Mouse (Mus musculus) limb, embryonic 11.5 days (tissue): ENCODE measurements around the gene 4931428L18Rik. TPM values are rescaled to one million over a fixed set of nuclear protein-coding genes. Genes with fewer than 3 reads are reported as not detected.

ENCODE experiments used
- ATAC-seq: fragments of 200-750 bp; cut with Nextera tagmentation; 2 replicates; pipeline ENCODE4 v1.8.0; 2017; ENCODE audit warnings: low read depth; ENCODE audit not compliant: insufficient number of reproducible peaks, low FRiP score, low TSS enrichment
- DNase-seq: peaks from one replicate; pipeline ENCODE4 v3.0.0-alpha.2; 2015; ENCODE audit warnings: low spot score
- H3K27ac ChIP-seq: fragments of 300-500 bp; sonication (generic); replicated peaks from 2 replicates; pipeline ENCODE4 v1.5.1; 2014; ENCODE audit warnings: low read depth, mild to moderate bottlenecking, low read length
- H3K27me3 ChIP-seq: fragments of 300-500 bp; sonication (generic); 2 replicates; pipeline ENCODE4 v1.6.1; 2014; ENCODE audit warnings: mild to moderate bottlenecking, low read length, mixed read lengths; ENCODE audit not compliant: control insufficient read depth, insufficient read depth
- H3K36me3 ChIP-seq: fragments of 300-500 bp; sonication (generic); 2 replicates; pipeline ENCODE4 v1.6.1; 2014; ENCODE audit warnings: mild to moderate bottlenecking, low read length, moderate library complexity, mixed read lengths; ENCODE audit not compliant: control insufficient read depth, insufficient read depth
- H3K4me1 ChIP-seq: fragments of 300-500 bp; sonication (generic); 2 replicates; pipeline ENCODE4 v1.6.1; 2014; ENCODE audit warnings: low read length, mixed read lengths; ENCODE audit not compliant: control insufficient read depth, insufficient read depth
- H3K4me2 ChIP-seq: fragments of 300-500 bp; sonication (generic); 2 replicates; pipeline ENCODE4 v1.6.1; 2014; ENCODE audit warnings: low read depth, mild to moderate bottlenecking, moderate library complexity; ENCODE audit not compliant: severe bottlenecking
- H3K4me3 ChIP-seq: fragments of 300-500 bp; sonication (generic); 2 replicates; pipeline ENCODE4 v1.5.1; 2014; ENCODE audit warnings: low read depth, low read length
- H3K9ac ChIP-seq: fragments of 300-500 bp; sonication (generic); 2 replicates; pipeline ENCODE4 v1.6.1; 2014; ENCODE audit warnings: mild to moderate bottlenecking, low read length
- H3K9me3 ChIP-seq: fragments of 300-500 bp; sonication (generic); 2 replicates; pipeline ENCODE4 v1.6.1; 2016; ENCODE audit warnings: low read length; ENCODE audit not compliant: control insufficient read depth
- WGBS: fragments of 180-500 bp; shearing (Covaris S2); extraction: QIAGEN DNeasy Blood & Tissue Kit; methylation state at CpG from one replicate; pipeline ENCODE4 v1.1.7; 2014; 5-methylcytosine and 5-hydroxymethylcytosine counted together
- polyA plus RNA-seq: library from polyadenylated mRNA; unstranded; fragments of >200 nt; fragmentation: Nextera tagmentation; extraction: Ambion mirVana; gene quantifications from 2 replicates; pipeline ENCODE4 v1.2.1, GENCODE M21; 2014

Gene 4931428L18Rik
- polyA plus RNA-seq, 1 experiment from 2014 or later, result not detected

GRCm38 (mm10) chr1:31203771-31204170, 18.7 kb downstream of the 4931428L18Rik start:
- Histone ChIP-seq H3K27me3 (no peaks in the 10 kb centered on the region), H3K4me2 (no peak overlapping the region), H3K27ac (no peak overlapping the region), H3K4me1 (no peaks in the 10 kb centered on the region), H3K9ac (no peak overlapping the region), H3K9me3 (no peaks in the 10 kb centered on the region), H3K36me3 (no peaks in the 10 kb centered on the region), H3K4me3 (no peak overlapping the region)
- 88% methylated on average over 10 of the region's 10 CpGs for WGBS
- DNase-seq (no peak), ATAC-seq (no peak)

DNA sequence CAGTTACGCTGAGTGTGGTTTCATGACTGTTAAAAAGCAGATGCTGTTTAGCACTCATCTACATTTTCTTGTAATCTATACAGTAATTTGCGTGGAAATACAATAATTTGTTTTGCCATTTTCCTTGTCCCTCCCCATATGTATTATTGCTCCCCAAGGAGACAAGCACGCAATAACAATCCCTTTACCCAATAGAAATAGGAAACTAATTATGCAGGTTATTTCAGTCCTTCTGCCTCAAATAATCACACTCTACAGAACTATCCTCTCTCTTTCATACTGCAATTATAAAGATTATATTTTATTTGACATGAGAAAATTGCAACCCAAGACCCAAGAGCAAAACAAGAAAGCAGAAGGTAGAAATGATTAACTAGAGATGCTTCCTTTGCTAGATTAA, 25.5 kb downstream of the 4931428L18Rik start:
- DNase-seq (no peak), ATAC-seq (no peak)
- Histone ChIP-seq H3K4me1 (no peaks in the 10 kb centered on the region), H3K27me3 (no peaks in the 10 kb centered on the region), H3K36me3 (no peaks in the 10 kb centered on the region), H3K4me3 (no peak overlapping the region), H3K9me3 (no peaks in the 10 kb centered on the region), H3K27ac (no peak overlapping the region), H3K9ac (no peak overlapping the region), H3K4me2 (no peak overlapping the region)
- WGBS, result 97% methylated on average over 3 of the region's 3 CpGs

GRCm38 (mm10) chr1:31195633-31196032, 26.9 kb downstream of the 4931428L18Rik start:
- H3K9me3 ChIP-seq, result no peaks in the 10 kb centered on the region
- no peak overlapping the region for H3K4me2 ChIP-seq
- no peaks in the 10 kb centered on the region for H3K27me3 ChIP-seq
- 80% methylated on average over 1 of the region's 1 CpGs for WGBS
- no peaks in the 10 kb centered on the region for H3K4me1 ChIP-seq
- H3K27ac ChIP-seq, result no peak overlapping the region
- ATAC-seq (no peak), DNase-seq (no peak)
- H3K36me3 ChIP-seq, result no peaks in the 10 kb centered on the region
- no peak overlapping the region for H3K9ac ChIP-seq
- H3K4me3 ChIP-seq, result no peak overlapping the region

DNA sequence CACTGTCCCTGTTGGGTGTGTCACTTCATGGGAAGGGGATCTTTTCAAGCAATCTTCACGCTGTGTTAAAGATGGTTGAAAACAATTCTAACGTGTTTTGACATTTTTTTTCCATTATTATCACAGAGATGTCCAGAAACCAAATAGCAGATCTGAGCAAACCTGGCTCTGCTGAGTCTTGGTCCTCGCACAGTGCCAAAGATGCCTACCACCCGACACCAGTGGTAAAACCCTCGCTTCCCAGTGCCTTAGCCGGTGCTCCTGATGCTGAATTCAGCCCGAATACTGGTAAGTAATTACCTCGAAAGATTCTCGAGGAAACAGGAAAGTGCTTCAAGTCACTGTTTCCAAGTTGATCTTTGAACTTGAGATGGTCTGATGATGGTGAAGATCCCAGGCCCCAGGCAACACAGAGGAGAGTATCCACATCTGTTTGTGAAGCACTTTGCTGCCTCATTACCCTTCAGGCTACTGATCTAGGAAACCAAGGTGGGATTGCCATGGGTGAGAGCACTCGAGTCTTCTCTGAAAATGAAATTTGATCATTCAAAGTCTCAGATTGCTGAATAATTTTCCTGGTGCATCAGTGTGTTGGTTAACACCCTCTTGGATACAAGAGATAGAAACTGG, 32.1 kb downstream of the 4931428L18Rik start:
- Histone ChIP-seq H3K4me1 (no peaks in the 10 kb centered on the region), H3K4me3 (no peak overlapping the region), H3K9ac (no peak overlapping the region), H3K36me3 (no peaks in the 10 kb centered on the region), H3K27me3 (no peaks in the 10 kb centered on the region), H3K9me3 (no peaks in the 10 kb centered on the region), H3K4me2 (no peak overlapping the region), H3K27ac (no peak overlapping the region)
- WGBS, result 80% methylated on average over 10 of the region's 10 CpGs
- no peak for ATAC-seq
- DNase-seq, result no peak

GRCm38 (mm10) chr1:31178264-31178663, 44.2 kb downstream of the 4931428L18Rik start:
- WGBS, result 77% methylated on average over 1 of the region's 1 CpGs
- no peaks in the 10 kb centered on the region for H3K27me3 ChIP-seq
- no peaks in the 10 kb centered on the region for H3K4me1 ChIP-seq
- H3K9ac ChIP-seq, result no peak overlapping the region
- no peak for DNase-seq
- H3K27ac ChIP-seq, result no peak overlapping the region
- H3K4me3 ChIP-seq, result no peak overlapping the region
- no peaks in the 10 kb centered on the region for H3K36me3 ChIP-seq
- no peaks in the 10 kb centered on the region for H3K9me3 ChIP-seq
- ATAC-seq, result no peak
- no peak overlapping the region for H3K4me2 ChIP-seq

DNA sequence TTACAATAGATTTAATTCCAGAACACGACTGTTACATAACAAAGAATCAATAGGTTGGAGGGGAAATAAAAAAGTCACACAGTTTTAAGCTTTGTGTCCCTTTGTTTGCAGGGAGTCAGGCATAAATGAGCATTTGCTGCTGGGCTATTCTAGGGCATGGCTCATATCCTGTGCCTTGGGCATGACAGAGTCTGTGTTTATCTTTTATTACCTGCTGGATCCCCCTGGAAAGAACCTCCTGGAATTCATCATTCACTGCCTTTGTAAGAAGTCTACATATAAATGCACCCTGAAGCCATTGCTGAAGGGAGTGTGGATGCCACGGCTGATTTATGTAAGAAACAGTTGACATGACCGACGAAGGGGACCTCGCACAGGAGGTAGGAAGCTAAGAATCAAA, 46.4 kb downstream of the 4931428L18Rik start, which contains the start of gene Lgsn:
Lgsn (plus strand) TSS at position 301 of the 400 bp plus-strand sequence.
- 76% methylated on average over 5 of the region's 5 CpGs for WGBS
- Histone ChIP-seq H3K27me3 (no peaks in the 10 kb centered on the region), H3K9me3 (no peaks in the 10 kb centered on the region), H3K36me3 (no peaks in the 10 kb centered on the region), H3K4me2 (no peak within 1 kb of the TSS), H3K4me1 (no peaks in the 10 kb centered on the region), H3K4me3 (no peak within 1 kb of the TSS), H3K9ac (no peak within 1 kb of the TSS), H3K27ac (no peak within 1 kb of the TSS)
- DNase-seq, result no peak
- no peak for ATAC-seq

DNA sequence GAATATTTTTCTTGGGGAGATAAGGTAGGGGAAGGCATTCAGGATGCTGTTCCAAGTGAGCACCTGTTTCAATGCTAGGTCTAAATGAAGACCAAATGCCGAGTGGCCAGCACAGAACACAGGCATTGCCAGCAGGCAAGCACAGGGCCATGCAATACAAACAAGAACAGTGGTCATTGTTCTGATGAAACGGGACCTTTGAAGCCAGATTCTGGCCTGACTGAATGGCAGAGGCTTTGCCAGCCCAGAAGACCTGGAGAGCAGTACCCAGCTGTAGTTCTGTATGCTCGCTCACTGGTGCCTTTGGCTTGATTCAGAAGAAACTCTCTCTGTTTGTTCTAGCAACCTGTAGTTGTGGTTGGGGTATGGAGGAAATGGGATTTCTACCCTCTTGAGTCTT, 47.1 kb downstream of the 4931428L18Rik start:
- WGBS, result 79% methylated on average over 3 of the region's 3 CpGs
- no peak overlapping the region for H3K4me3 ChIP-seq
- H3K4me2 ChIP-seq, result no peak overlapping the region
- H3K9ac ChIP-seq, result no peak overlapping the region
- H3K4me1 ChIP-seq, result no peaks in the 10 kb centered on the region
- no peaks in the 10 kb centered on the region for H3K36me3 ChIP-seq
- DNase-seq, result no peak
- H3K27me3 ChIP-seq, result no peaks in the 10 kb centered on the region
- no peaks in the 10 kb centered on the region for H3K9me3 ChIP-seq
- no peak for ATAC-seq
- no peak overlapping the region for H3K27ac ChIP-seq

DNA sequence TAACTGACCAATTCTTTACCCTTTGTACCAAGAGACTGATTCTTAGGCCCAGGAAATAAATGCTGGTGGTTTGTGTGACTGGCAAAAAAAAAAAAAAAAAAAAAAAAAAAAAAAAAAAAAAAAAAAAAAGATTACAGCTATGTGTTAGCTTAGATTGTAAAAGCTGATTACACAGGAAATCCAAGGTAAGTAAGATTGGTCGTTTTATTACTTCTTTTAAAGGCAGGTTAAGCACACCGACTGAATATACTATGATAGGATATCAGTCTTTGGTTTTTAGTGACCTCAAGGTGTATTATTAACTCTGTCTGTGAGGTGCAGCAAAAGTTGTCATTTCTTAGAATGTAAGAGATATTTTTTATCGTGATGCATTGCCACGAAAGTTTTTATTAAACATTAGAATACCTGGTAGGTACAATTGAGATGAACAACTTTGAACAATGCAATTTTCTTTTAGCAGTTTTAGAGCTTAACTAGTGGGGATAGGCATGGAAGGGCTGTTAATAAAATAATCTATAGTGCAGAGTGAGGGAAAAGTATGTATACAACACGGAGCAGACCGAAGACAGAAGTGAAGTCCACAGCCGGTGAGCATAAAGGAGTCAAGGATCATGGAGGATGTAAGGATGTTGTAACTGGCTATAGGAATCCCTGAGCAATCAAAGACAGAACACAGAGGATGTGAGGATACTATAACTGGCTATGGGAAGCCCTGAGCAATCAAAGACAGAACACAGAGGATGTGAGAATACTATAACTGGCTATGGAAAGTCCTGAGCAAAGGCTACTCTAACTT, 57.0 kb downstream of the 4931428L18Rik start:
- Histone ChIP-seq H3K36me3 (no peaks in the 10 kb centered on the region), H3K4me2 (no peak overlapping the region), H3K9me3 (no peaks in the 10 kb centered on the region), H3K27ac (no peak overlapping the region), H3K27me3 (no peaks in the 10 kb centered on the region), H3K4me1 (no peaks in the 10 kb centered on the region), H3K9ac (no peak overlapping the region), H3K4me3 (no peak overlapping the region)
- no peak for DNase-seq
- WGBS, result 84% methylated on average over 7 of the region's 7 CpGs
- ATAC-seq, result no peak
